Mouse (Mus musculus) testis, adult 10 weeks (tissue): ENCODE measurements around the gene Rnf138rt1. TPM values are rescaled to one million over a fixed set of nuclear protein-coding genes. Genes with fewer than 3 reads are reported as not detected.

Experiments used
- polyA plus RNA-seq: library from polyadenylated mRNA; stranded (reverse); fragments of 350-450 nt; fragmentation: Illumina TruSeq; extraction: RNeasy Lipid Tissue Mini Kit (QIAGEN cat#74804); gene quantifications from one replicate; pipeline ENCODE4 v1.2.3, GENCODE M21; 2014; ENCODE audit warnings: low read depth, low replicate concordance

The Rnf138rt1 gene
- polyA plus RNA-seq = 12.2 TPM

DNA sequence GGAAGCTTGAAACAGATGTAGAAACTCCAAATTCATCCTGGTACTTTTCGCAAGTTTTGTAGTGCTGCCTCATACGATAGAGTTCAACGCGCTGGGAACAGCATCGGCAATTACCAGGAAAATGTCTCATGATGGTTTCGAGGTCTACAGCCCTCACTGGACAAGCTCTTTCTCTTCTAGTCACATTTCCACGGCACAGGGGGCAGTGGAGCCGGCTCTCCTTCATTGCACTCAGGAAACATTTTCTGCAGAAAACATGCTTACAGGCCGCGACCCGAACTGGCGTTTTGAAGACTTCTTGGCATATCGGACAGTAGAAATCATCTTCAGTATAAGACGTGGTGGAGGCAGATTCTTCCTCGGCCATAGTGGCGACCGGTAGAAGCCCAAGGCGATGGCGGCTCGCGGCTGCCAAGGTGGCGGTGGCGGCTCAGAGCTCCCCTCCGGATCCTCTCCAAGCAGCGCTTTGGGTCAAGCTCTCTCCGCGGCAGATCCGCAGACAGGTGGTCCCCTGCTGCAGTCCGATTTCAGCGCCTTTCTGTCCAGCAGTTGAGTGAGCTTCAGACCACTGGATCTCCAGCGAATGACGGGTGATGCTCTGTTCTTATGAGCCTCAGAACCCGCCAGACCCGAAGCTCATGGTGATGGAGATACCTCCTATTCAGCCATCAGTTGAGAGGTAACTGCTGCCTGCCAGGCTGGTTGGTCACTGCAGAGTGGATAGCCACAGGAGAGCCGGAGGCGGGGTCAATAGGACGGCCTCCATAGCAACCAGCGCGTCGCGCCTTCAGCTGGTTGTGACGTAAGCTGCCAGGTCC lies at the start of gene Rnf138rt1:
Gene Rnf138rt1 (minus strand): TSS at position 713 of the 818 bp plus-strand sequence.

Other genes with a start within 250 kb of the Rnf138rt1 start
- gene Grpr, start 211.7 kb downstream of the Rnf138rt1 start, polyA plus RNA-seq = not detected
- gene Ap1s2, start 147.7 kb upstream of the Rnf138rt1 start, polyA plus RNA-seq = 29.7 TPM
- gene Zrsr2, start 197.3 kb upstream of the Rnf138rt1 start, polyA plus RNA-seq = 15.7 TPM